Mouse (Mus musculus): ENCODE results near the gene Krt78. TPM values are rescaled to one million over a fixed set of nuclear protein-coding genes. Genes with fewer than 3 reads are reported as not detected.

The Krt78 gene
- polyA plus RNA-seq (2012; rRNA removed; ENCODE audit: low replicate concordance), result 0.06 TPM in 2 replicates

DNA sequence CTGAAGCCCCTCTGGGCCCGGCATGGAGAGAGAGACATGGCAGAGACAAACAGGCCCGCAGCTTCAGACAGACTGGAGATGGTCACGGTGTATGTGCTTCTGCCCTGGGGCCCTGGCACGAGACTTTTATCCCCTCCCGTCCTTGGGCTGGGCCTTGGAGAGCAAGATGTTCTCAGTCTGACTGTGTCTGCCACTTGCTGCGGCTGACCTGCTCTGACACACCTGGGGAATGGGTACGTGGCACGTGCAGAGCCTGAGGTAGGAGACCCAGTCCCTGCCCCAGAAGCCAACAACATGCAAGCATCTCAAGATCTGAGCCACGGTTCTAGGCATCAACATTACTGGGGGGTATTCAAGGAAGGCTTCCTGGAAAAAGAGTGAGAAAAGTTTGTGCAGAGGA lies at the start of gene Krt78:
Gene Krt78 (minus strand): TSS at position 101 of the 400 bp plus-strand sequence.

DNA sequence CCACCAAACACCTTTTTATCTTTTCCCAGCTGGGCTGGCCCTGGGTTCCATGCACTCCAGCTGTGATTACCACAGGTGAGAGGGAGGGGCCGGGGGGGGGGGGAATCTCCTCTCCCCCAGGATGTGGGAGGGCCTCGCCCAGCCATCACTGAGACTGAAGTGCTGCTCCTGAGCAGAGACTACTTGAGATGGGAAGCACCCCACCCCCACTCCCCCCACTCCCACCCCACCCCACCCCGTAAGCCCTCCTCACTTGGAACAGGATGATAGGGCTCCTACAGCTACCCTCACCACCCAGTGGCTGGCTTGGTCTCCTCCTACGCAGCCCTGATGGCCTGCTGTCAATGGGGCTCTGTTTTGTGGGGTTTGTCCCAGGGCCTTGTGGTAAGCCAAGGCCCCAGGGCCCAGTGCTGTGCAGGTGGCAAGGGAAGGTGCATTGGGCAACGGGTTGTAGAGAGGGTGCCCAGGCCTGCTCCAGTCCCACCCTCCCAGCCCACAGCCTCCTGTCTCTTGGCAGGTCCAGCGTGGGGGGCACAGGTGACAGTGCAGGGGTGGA lies 13.7 kb downstream of the Krt78 start, which contains the start of gene Krt79:
Gene Krt79 (minus strand): TSS at position 51 of the 556 bp plus-strand sequence.

DNA sequence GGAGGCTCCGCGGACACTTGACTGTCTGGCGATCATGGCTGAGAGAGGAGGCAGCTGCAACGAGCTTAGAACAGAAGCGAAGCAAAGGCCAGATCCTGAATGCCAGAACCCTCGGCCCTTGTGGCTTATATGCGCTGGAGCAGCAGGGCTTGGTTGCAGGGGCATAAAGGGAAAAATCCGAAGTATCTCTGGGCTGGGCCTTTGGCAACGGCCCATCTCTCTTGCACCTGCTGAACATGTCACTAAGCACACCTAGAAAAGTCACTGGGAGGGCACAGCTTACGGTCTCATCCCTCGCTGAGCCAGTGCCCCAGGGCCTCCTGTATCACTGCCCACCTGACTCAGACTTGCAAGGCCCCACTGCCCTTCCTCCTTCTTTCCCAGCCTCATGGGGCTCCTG lies 29.5 kb downstream of the Krt78 start, which contains the start of gene Krt4:
Gene Krt4 (minus strand): TSS at position 101 of the 400 bp plus-strand sequence.

Other genes with a start within 250 kb of the Krt78 start
- gene Krt5, start 241.4 kb downstream of the Krt78 start, polyA plus RNA-seq (2012; rRNA removed; ENCODE audit: low replicate concordance), result 0.07 and 3.5 TPM in 2 replicates
- not detected in 2 replicates for gene Krt71, start 211.2 kb downstream of the Krt78 start, polyA plus RNA-seq (2012; rRNA removed; ENCODE audit: low replicate concordance)
- gene Krt72, start 167.8 kb downstream of the Krt78 start, polyA plus RNA-seq (2012; rRNA removed; ENCODE audit: low replicate concordance), result not detected in 2 replicates
- gene Krt73, start 151.9 kb downstream of the Krt78 start, polyA plus RNA-seq (2012; rRNA removed; ENCODE audit: low replicate concordance), result not detected in 2 replicates
- gene Krt2, start 136.1 kb downstream of the Krt78 start, polyA plus RNA-seq (2012; rRNA removed; ENCODE audit: low replicate concordance), result 0.10 TPM in 1 of 2 replicates, not detected in the other
- 0.08 TPM in 1 of 2 replicates, not detected in the other for gene Krt1, start 103.5 kb downstream of the Krt78 start, polyA plus RNA-seq (2012; rRNA removed; ENCODE audit: low replicate concordance)
- not detected in 2 replicates for gene Krt77, start 84.6 kb downstream of the Krt78 start, polyA plus RNA-seq (2012; rRNA removed; ENCODE audit: low replicate concordance)
- 0.13 TPM in 1 of 2 replicates, not detected in the other for gene Krt76, start 61.4 kb downstream of the Krt78 start, polyA plus RNA-seq (2012; rRNA removed; ENCODE audit: low replicate concordance)
- gene Krt4, start 29.6 kb downstream of the Krt78 start, polyA plus RNA-seq (2012; rRNA removed; ENCODE audit: low replicate concordance), result 0.07 and 0.53 TPM in 2 replicates
- 2.7 and 9.0 TPM in 2 replicates for gene Krt79, start 14.0 kb downstream of the Krt78 start, polyA plus RNA-seq (2012; rRNA removed; ENCODE audit: low replicate concordance)
- gene Krt8, start 50.2 kb upstream of the Krt78 start, polyA plus RNA-seq (2012; rRNA removed; ENCODE audit: low replicate concordance), result 2.4 and 188 TPM in 2 replicates
- gene Krt18, start 73.9 kb upstream of the Krt78 start, polyA plus RNA-seq (2012; rRNA removed; ENCODE audit: low replicate concordance), result 1.2 and 88.2 TPM in 2 replicates
- 50.5 and 145 TPM in 2 replicates for gene Eif4b, start 119.5 kb upstream of the Krt78 start, polyA plus RNA-seq (2012; rRNA removed; ENCODE audit: low replicate concordance)
- gene Tns2, start 146.1 kb upstream of the Krt78 start, polyA plus RNA-seq (2012; rRNA removed; ENCODE audit: low replicate concordance), result 150 and 234 TPM in 2 replicates
- gene Spryd3, start 181.9 kb upstream of the Krt78 start, polyA plus RNA-seq (2012; rRNA removed; ENCODE audit: low replicate concordance), result 33.0 and 40.9 TPM in 2 replicates
- 189 and 436 TPM in 2 replicates for gene Igfbp6, start 190.1 kb upstream of the Krt78 start, polyA plus RNA-seq (2012; rRNA removed; ENCODE audit: low replicate concordance)
- gene Soat2, start 196.2 kb upstream of the Krt78 start, polyA plus RNA-seq (2012; rRNA removed; ENCODE audit: low replicate concordance), result 0.47 and 1.2 TPM in 2 replicates
- 29.3 and 49.5 TPM in 2 replicates for gene Zfp740, start 249.0 kb upstream of the Krt78 start, polyA plus RNA-seq (2012; rRNA removed; ENCODE audit: low replicate concordance)